Mouse (Mus musculus): Measurements from ENCODE around the gene Cnnm2. TPM values are rescaled to one million over a fixed set of nuclear protein-coding genes. Genes with fewer than 3 reads are reported as not detected.

The Cnnm2 gene
- 2.4 and 2.5 TPM in 2 replicates for polyA plus RNA-seq (2014; fragmentation: Nextera tagmentation; extraction: Ambion mirVana)

- Histone ChIP-seq H3K9ac (ENCODE audit: low read length) (peak within 1 kb of the TSS; percentile 68), H3K4me2 (ENCODE audit: low read depth, severe bottlenecking) (peak within 1 kb of the TSS; percentile 96), H3K9me3 (ENCODE audit: control insufficient read depth, low read length) (no peaks in the 10 kb centered on the region), H3K27ac (replicated peaks; ENCODE audit: low read depth, low read length) (no peak within 1 kb of the TSS), H3K4me1 (ENCODE audit: control insufficient read depth, insufficient read depth, low read length) (peaks cover 5% of the 10 kb centered on the region; the same call in 1 of the 2 replicates), H3K27me3 (ENCODE audit: control insufficient read depth, insufficient read depth, low read length) (peaks cover 13% of the 10 kb centered on the region; the same call in 1 of the 2 replicates), H3K36me3 (ENCODE audit: control insufficient read depth, insufficient read depth, low read length) (no peaks in the 10 kb centered on the region; the same call in 1 of the 2 replicates), H3K4me3 (ENCODE audit: low read depth, low read length) (peak within 1 kb of the TSS; percentile 76)
- peak; percentile 96 for ATAC-seq (ENCODE audit: insufficient number of reproducible peaks, low FRiP score, low TSS enrichment, low read depth)
- WGBS: under 1% methylated on average over 59 of the region's 59 CpGs
- peak; percentile 99 for DNase-seq (ENCODE audit: low spot score)
These were observed at the start of gene Cnnm2 for GRCm38 (mm10) chr19:46761247-46761946. TSS of gene Cnnm2 (plus strand) at chr19:46761596.

DNA sequence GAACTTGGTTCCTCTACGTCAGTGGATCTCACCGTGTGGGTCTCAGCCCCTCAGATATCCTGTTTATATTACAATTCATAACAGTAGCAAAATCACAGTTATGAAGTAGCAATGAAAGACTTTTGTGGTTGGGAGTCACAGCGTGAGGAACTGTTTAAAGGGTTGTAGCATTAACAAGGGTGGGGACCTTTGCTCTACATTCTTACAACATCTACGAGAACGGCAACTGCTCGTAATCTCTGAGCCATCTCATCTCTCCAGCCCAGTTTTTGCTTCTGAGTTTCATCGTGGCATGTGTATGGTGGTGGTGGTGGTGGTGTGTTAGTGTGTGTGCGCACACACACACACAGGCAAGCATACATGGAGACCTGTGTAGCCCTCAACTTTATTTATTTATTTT, 47.2 kb upstream of the Cnnm2 start:
- no peak overlapping the region for H3K9ac ChIP-seq (ENCODE audit: low read length)
- ATAC-seq (ENCODE audit: insufficient number of reproducible peaks, low FRiP score, low TSS enrichment, low read depth) (no peak), DNase-seq (ENCODE audit: low spot score) (no peak)
- no peaks in the 10 kb centered on the region for H3K27me3 ChIP-seq (ENCODE audit: control insufficient read depth, insufficient read depth, low read length)
- H3K4me3 ChIP-seq (ENCODE audit: low read depth, low read length): no peak overlapping the region
- no peaks in the 10 kb centered on the region for H3K36me3 ChIP-seq (ENCODE audit: control insufficient read depth, insufficient read depth, low read length)
- H3K27ac ChIP-seq (replicated peaks; ENCODE audit: low read depth, low read length): no peak overlapping the region
- no peaks in the 10 kb centered on the region; the same call in 1 of the 2 replicates for H3K9me3 ChIP-seq (ENCODE audit: control insufficient read depth, low read length)
- no peaks in the 10 kb centered on the region for H3K4me1 ChIP-seq (ENCODE audit: control insufficient read depth, insufficient read depth, low read length)
- 95% methylated on average over 8 of the region's 8 CpGs for WGBS
- H3K4me2 ChIP-seq (ENCODE audit: low read depth, severe bottlenecking): no peak overlapping the region

DNA sequence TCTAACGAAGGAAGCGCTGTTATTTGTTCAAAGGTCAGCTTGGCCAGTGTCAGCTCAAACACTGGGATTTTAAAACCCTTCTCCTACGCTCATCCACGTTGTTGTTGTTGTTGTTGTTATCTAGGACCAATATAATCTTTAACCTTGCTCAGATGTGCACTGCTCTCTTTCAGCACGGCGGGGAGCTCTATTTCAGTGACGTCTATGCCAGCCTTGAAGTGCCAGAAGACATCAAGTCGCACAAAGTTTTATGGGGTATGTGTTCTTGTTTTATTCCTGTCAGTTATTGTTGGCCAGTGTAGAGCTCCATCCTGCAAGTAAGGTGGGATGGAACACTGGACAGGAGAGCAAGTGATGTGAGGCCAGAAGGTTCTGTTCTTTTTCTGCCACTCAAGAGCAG, 46.4 kb upstream of the Cnnm2 start:
- ATAC-seq (ENCODE audit: insufficient number of reproducible peaks, low FRiP score, low TSS enrichment, low read depth): no peak
- WGBS: 88% methylated on average over 8 of the region's 8 CpGs
- DNase-seq (ENCODE audit: low spot score): no peak

GRCm38 (mm10) chr19:46718150-46718549, 43.2 kb upstream of the Cnnm2 start:
- H3K27me3 ChIP-seq (ENCODE audit: control insufficient read depth, insufficient read depth, low read length): no peaks in the 10 kb centered on the region
- DNase-seq (ENCODE audit: low spot score): no peak
- ATAC-seq (ENCODE audit: insufficient number of reproducible peaks, low FRiP score, low TSS enrichment, low read depth): no peak
- H3K9ac ChIP-seq (ENCODE audit: low read length): no peak overlapping the region
- no peaks in the 10 kb centered on the region for H3K36me3 ChIP-seq (ENCODE audit: control insufficient read depth, insufficient read depth, low read length)
- no peaks in the 10 kb centered on the region for H3K4me1 ChIP-seq (ENCODE audit: control insufficient read depth, insufficient read depth, low read length)
- no peak overlapping the region for H3K4me3 ChIP-seq (ENCODE audit: low read depth, low read length)
- no peak overlapping the region for H3K27ac ChIP-seq (replicated peaks; ENCODE audit: low read depth, low read length)
- H3K4me2 ChIP-seq (ENCODE audit: low read depth, severe bottlenecking): no peak overlapping the region
- H3K9me3 ChIP-seq (ENCODE audit: control insufficient read depth, low read length): no peaks in the 10 kb centered on the region; the same call in 1 of the 2 replicates
- WGBS: 87% methylated on average over 4 of the region's 4 CpGs

More for the DNA sequence above, 46.4 kb upstream of the Cnnm2 start:
- H3K4me2 ChIP-seq (ENCODE audit: low read depth, severe bottlenecking): no peak overlapping the region
- H3K9ac ChIP-seq (ENCODE audit: low read length): no peak overlapping the region
- H3K9me3 ChIP-seq (ENCODE audit: control insufficient read depth, low read length): no peaks in the 10 kb centered on the region; the same call in 1 of the 2 replicates
- no peaks in the 10 kb centered on the region for H3K27me3 ChIP-seq (ENCODE audit: control insufficient read depth, insufficient read depth, low read length)
- no peak overlapping the region for H3K27ac ChIP-seq (replicated peaks; ENCODE audit: low read depth, low read length)
- no peaks in the 10 kb centered on the region for H3K4me1 ChIP-seq (ENCODE audit: control insufficient read depth, insufficient read depth, low read length)
- H3K4me3 ChIP-seq (ENCODE audit: low read depth, low read length): no peak overlapping the region
- no peaks in the 10 kb centered on the region for H3K36me3 ChIP-seq (ENCODE audit: control insufficient read depth, insufficient read depth, low read length)

- no peak overlapping the region for H3K4me2 ChIP-seq (ENCODE audit: low read depth, severe bottlenecking)
- no peaks in the 10 kb centered on the region for H3K4me1 ChIP-seq (ENCODE audit: control insufficient read depth, insufficient read depth, low read length)
- no peak overlapping the region for H3K9ac ChIP-seq (ENCODE audit: low read length)
- WGBS: 75% methylated on average over 11 of the region's 11 CpGs
- H3K4me3 ChIP-seq (ENCODE audit: low read depth, low read length): no peak overlapping the region
- ATAC-seq (ENCODE audit: insufficient number of reproducible peaks, low FRiP score, low TSS enrichment, low read depth) (no peak), DNase-seq (ENCODE audit: low spot score) (no peak)
- H3K36me3 ChIP-seq (ENCODE audit: control insufficient read depth, insufficient read depth, low read length): no peaks in the 10 kb centered on the region
- H3K9me3 ChIP-seq (ENCODE audit: control insufficient read depth, low read length): no peaks in the 10 kb centered on the region
- no peaks in the 10 kb centered on the region for H3K27me3 ChIP-seq (ENCODE audit: control insufficient read depth, insufficient read depth, low read length)
- no peak overlapping the region for H3K27ac ChIP-seq (replicated peaks; ENCODE audit: low read depth, low read length)
These were observed 37.0 kb upstream of the Cnnm2 start for GRCm38 (mm10) chr19:46724411-46724810.

DNA sequence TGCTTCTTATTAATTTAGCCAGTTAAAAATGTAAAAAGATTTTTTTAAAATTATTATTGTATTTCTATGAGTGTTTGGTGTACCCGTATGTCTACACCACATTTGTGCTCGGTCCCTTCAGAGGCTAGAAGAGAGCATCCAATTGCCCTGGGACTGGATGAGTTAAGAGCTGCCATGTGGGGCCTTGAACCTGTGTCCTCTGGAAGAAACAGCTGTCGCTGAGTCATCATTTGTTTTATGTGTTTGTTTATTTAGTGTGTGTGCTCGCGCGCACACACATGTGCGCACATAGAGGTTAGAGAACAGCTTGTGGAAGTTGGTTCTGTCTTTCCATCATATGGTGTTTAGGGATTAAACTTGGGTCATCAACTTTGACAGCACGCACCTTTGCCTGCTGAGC, 35.3 kb upstream of the Cnnm2 start:
- Histone ChIP-seq H3K9ac (ENCODE audit: low read length) (no peak overlapping the region), H3K4me3 (ENCODE audit: low read depth, low read length) (no peak overlapping the region), H3K27ac (replicated peaks; ENCODE audit: low read depth, low read length) (no peak overlapping the region), H3K4me1 (ENCODE audit: control insufficient read depth, insufficient read depth, low read length) (no peaks in the 10 kb centered on the region), H3K36me3 (ENCODE audit: control insufficient read depth, insufficient read depth, low read length) (no peaks in the 10 kb centered on the region), H3K27me3 (ENCODE audit: control insufficient read depth, insufficient read depth, low read length) (no peaks in the 10 kb centered on the region), H3K9me3 (ENCODE audit: control insufficient read depth, low read length) (no peaks in the 10 kb centered on the region), H3K4me2 (ENCODE audit: low read depth, severe bottlenecking) (no peak overlapping the region)
- DNase-seq (ENCODE audit: low spot score): no peak
- 98% methylated on average over 8 of the region's 8 CpGs for WGBS
- no peak for ATAC-seq (ENCODE audit: insufficient number of reproducible peaks, low FRiP score, low TSS enrichment, low read depth)

- ATAC-seq (ENCODE audit: insufficient number of reproducible peaks, low FRiP score, low TSS enrichment, low read depth) (no peak), DNase-seq (ENCODE audit: low spot score) (no peak)
- Histone ChIP-seq H3K4me3 (ENCODE audit: low read depth, low read length) (no peak overlapping the region), H3K9me3 (ENCODE audit: control insufficient read depth, low read length) (no peaks in the 10 kb centered on the region), H3K27me3 (ENCODE audit: control insufficient read depth, insufficient read depth, low read length) (no peaks in the 10 kb centered on the region), H3K9ac (ENCODE audit: low read length) (no peak overlapping the region), H3K36me3 (ENCODE audit: control insufficient read depth, insufficient read depth, low read length) (no peaks in the 10 kb centered on the region), H3K4me2 (ENCODE audit: low read depth, severe bottlenecking) (no peak overlapping the region), H3K27ac (replicated peaks; ENCODE audit: low read depth, low read length) (no peak overlapping the region), H3K4me1 (ENCODE audit: control insufficient read depth, insufficient read depth, low read length) (no peaks in the 10 kb centered on the region)
- WGBS: 57% methylated on average over 8 of the region's 8 CpGs
These were observed 34.2 kb upstream of the Cnnm2 start for GRCm38 (mm10) chr19:46727140-46727736.

GRCm38 (mm10) chr19:46727945-46728540, 33.4 kb upstream of the Cnnm2 start:
- WGBS: 57% methylated on average over 11 of the region's 11 CpGs
- no peak for DNase-seq (ENCODE audit: low spot score)
- no peak overlapping the region for H3K9ac ChIP-seq (ENCODE audit: low read length)

More at GRCm38 (mm10) chr19:46727945-46728540, 33.4 kb upstream of the Cnnm2 start:
- no peaks in the 10 kb centered on the region for H3K27me3 ChIP-seq (ENCODE audit: control insufficient read depth, insufficient read depth, low read length)
- H3K36me3 ChIP-seq (ENCODE audit: control insufficient read depth, insufficient read depth, low read length): no peaks in the 10 kb centered on the region
- ATAC-seq (ENCODE audit: insufficient number of reproducible peaks, low FRiP score, low TSS enrichment, low read depth): no peak
- no peak overlapping the region for H3K27ac ChIP-seq (replicated peaks; ENCODE audit: low read depth, low read length)
- no peak overlapping the region for H3K4me2 ChIP-seq (ENCODE audit: low read depth, severe bottlenecking)
- no peaks in the 10 kb centered on the region for H3K4me1 ChIP-seq (ENCODE audit: control insufficient read depth, insufficient read depth, low read length)
- no peaks in the 10 kb centered on the region for H3K9me3 ChIP-seq (ENCODE audit: control insufficient read depth, low read length)
- no peak overlapping the region for H3K4me3 ChIP-seq (ENCODE audit: low read depth, low read length)
